18 mouse cellular contexts compared by ENCODE assay signal in the genomic region with DNA sequence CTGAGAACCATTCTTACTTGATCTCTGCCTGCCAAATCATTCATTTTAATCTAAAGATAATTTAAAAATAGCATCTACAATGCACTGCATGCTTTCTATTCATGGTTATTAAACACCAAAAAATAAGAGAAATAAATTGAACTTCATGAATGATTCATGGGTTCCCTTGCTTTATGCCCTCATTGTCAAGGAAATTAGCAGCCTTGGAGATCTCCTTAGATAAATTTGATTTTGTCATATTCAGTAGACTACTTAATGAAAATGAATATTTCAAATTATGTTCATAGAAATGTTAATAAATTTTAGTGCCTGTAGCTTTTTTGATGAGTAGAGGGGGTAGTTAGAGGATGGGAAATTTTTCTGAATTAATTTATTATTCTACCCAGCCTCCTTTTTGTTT.
"Had no signal": no experiment of that assay in that cellular context is flagged by ENCODE, and none has a peak within 500 bp of the region (broad histone marks: within the 10 kb centered on the region; RNA-seq: fewer than 3 reads in every experiment).

No protein-coding gene starts in this region.

- H3K9ac ChIP-seq: liver, embryonic 15.5 days; liver, postnatal 0 days; lung, embryonic 15.5 days; midbrain, embryonic 12.5 days; midbrain, embryonic 15.5 days; neural tube, embryonic 13.5 days; stomach, embryonic 15.5 days had no signal

- H3K27ac ChIP-seq: liver, embryonic 15.5 days; lung, embryonic 15.5 days; macrophage; midbrain, embryonic 12.5 days; midbrain, embryonic 15.5 days; neural tube, embryonic 13.5 days; stomach, embryonic 15.5 days; stomach, postnatal 0 days had no signal

- H3K36me3 ChIP-seq: liver, embryonic 15.5 days; lung, embryonic 15.5 days; midbrain, embryonic 12.5 days; midbrain, embryonic 15.5 days; neural tube, embryonic 13.5 days; stomach, embryonic 15.5 days had no signal

- H3K9me3 ChIP-seq: liver, embryonic 15.5 days; lung, embryonic 15.5 days; megakaryocyte, embryonic 14.5 days; midbrain, embryonic 12.5 days; midbrain, embryonic 15.5 days; neural tube, embryonic 13.5 days; stomach, embryonic 15.5 days had no signal

- DNase-seq: liver, postnatal 0 days; lung, adult 2 months; lung, postnatal 14 days; lung, postnatal 36 days; right cerebral cortex, postnatal 14 days; thymus, adult 2 months; thymus, postnatal 25 days; thymus, postnatal 4 days had no signal

- ATAC-seq: liver, postnatal 0 days; lung, postnatal 0 days; midbrain, embryonic 15.5 days had no signal

- H3K4me3 ChIP-seq: liver, embryonic 15.5 days; lung, embryonic 15.5 days; megakaryocyte, embryonic 14.5 days; midbrain, embryonic 12.5 days; midbrain, embryonic 15.5 days; neural tube, embryonic 13.5 days; stomach, embryonic 15.5 days had no signal

- H3K4me1 ChIP-seq: liver, embryonic 15.5 days; lung, embryonic 15.5 days; megakaryocyte, embryonic 14.5 days; midbrain, embryonic 12.5 days; midbrain, embryonic 15.5 days; stomach, embryonic 15.5 days had no signal

- H3K27me3 ChIP-seq: liver, embryonic 15.5 days; lung, embryonic 15.5 days; megakaryocyte, embryonic 14.5 days; midbrain, embryonic 12.5 days; midbrain, embryonic 15.5 days; neural tube, embryonic 13.5 days; stomach, embryonic 15.5 days had no signal

- H3K4me2 ChIP-seq: liver, embryonic 15.5 days; lung, embryonic 15.5 days; midbrain, embryonic 12.5 days; midbrain, embryonic 15.5 days; neural tube, embryonic 13.5 days; stomach, embryonic 15.5 days had no signal
